Mouse (Mus musculus): ENCODE results near the gene Atf7. TPM values are rescaled to one million over a fixed set of nuclear protein-coding genes. Genes with fewer than 3 reads are reported as not detected.

The Atf7 gene
- polyA plus RNA-seq, 1 experiment from 2014 or later, result 37.4 TPM

GRCm38 (mm10) chr15:102519211-102520141, 105.8 kb downstream of the Atf7 start:
- TF ChIP-seq EP300 (IDR thresholded peaks at IDR 0.05) (no peak), CTCF (IDR thresholded peaks at IDR 0.05) (no peak)
- Histone ChIP-seq H3K36me3 (ENCODE audit: insufficient read depth, low read length) (peaks cover 6% of the 10 kb centered on the region; the same call in 1 of the 2 replicates), H3K4me1 (ENCODE audit: insufficient read depth, low read depth, low read length) (no peaks in the 10 kb centered on the region), H3K27me3 (replicated peaks; ENCODE audit: insufficient read depth, low read length) (no peaks in the 10 kb centered on the region), H3K4me3 (ENCODE audit: low read depth, low read length) (peak overlapping the region; percentile 60), H3K9ac (replicated peaks; ENCODE audit: low read depth) (peak overlapping the region; percentile 84), H3K9me3 (ENCODE audit: low read length) (no peaks in the 10 kb centered on the region), H3K4me2 (replicated peaks; ENCODE audit: low read depth, low read length) (peak overlapping the region; percentile 71), H3K27ac (ENCODE audit: low read length) (peak overlapping the region; percentile 99; the same call in 1 of the 2 replicates)
- no peak for ATAC-seq
- no peak for DNase-seq (ENCODE audit: low spot score)
- WGBS, result 52% methylated on average over 15 of the region's 17 CpGs

- Histone ChIP-seq H3K9ac (replicated peaks; ENCODE audit: low read depth) (peak overlapping the region; percentile 84), H3K4me1 (ENCODE audit: insufficient read depth, low read depth, low read length) (no peaks in the 10 kb centered on the region), H3K27ac (ENCODE audit: low read length) (peak overlapping the region; percentile 99), H3K27me3 (replicated peaks; ENCODE audit: insufficient read depth, low read length) (no peaks in the 10 kb centered on the region), H3K9me3 (ENCODE audit: low read length) (no peaks in the 10 kb centered on the region), H3K36me3 (ENCODE audit: insufficient read depth, low read length) (peaks cover 3% of the 10 kb centered on the region; the same call in 1 of the 2 replicates), H3K4me2 (replicated peaks; ENCODE audit: low read depth, low read length) (peak overlapping the region; percentile 71), H3K4me3 (ENCODE audit: low read depth, low read length) (peak overlapping the region; percentile 60)
- ATAC-seq (no peak), DNase-seq (ENCODE audit: low spot score) (no peak)
- 11% methylated on average over 9 of the region's 9 CpGs for WGBS
- TF ChIP-seq EP300 (IDR thresholded peaks at IDR 0.05) (no peak), CTCF (IDR thresholded peaks at IDR 0.05) (no peak)
These were observed 106.4 kb downstream of the Atf7 start for GRCm38 (mm10) chr15:102518859-102519201.

DNA sequence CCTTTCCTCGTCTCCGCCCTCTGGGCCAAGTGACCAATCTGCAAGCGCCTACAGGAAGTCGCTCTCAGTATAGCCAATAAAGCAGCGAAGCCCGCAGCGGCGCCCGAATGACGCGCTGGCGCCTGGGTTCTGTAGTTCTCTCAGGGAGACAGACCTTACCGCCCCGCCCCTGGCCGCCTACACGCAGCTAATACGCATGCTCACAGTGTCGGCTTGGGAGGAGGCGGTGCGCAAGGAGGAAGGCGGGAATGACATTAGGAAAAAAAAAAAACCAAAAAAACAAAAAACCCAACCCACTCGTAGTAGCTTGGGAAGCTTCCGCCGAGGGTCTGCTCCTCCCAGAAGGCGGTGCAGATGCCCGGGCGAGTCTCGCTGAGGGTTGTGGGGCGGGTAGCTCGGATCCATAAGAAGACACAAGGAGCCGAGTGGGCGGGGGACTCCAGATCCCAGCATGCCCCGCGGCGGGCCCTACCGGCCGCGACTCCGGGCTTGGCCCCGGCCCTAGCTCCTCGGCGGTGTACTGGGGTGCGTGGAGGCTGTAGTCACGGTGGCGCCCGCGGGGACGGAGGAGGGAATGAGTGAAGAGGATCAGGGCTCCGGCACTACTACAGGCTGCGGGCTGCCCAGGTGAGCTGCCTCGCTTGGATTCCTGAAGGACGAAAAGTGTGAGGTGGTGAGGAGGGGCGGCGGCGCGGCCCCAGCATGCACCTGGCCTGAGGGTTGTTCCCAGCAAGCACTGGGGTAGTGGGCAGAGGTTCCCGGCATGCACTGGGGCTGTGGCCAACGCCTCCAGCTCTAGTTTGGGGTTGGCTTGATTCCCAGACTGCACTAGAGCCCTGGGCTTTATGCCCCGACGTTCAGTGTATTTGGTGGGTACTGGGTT, 107.0 kb downstream of the Atf7 start, which contains the start of gene Tarbp2:
Gene Tarbp2 (plus strand): TSS at position 217 of the 883 bp plus-strand sequence.
- Histone ChIP-seq H3K4me3 (ENCODE audit: low read depth, low read length) (peak within 1 kb of the TSS; percentile 60), H3K27ac (ENCODE audit: low read length) (peak within 1 kb of the TSS; percentile 99), H3K9me3 (ENCODE audit: low read length) (no peaks in the 10 kb centered on the region), H3K4me2 (replicated peaks; ENCODE audit: low read depth, low read length) (peak within 1 kb of the TSS; percentile 88), H3K4me1 (ENCODE audit: insufficient read depth, low read depth, low read length) (no peaks in the 10 kb centered on the region), H3K27me3 (replicated peaks; ENCODE audit: insufficient read depth, low read length) (no peaks in the 10 kb centered on the region), H3K9ac (replicated peaks; ENCODE audit: low read depth) (peak within 1 kb of the TSS; percentile 84), H3K36me3 (ENCODE audit: insufficient read depth, low read length) (no peaks in the 10 kb centered on the region)
- DNase-seq (ENCODE audit: low spot score), result peak; percentile 99
- WGBS, result under 1% methylated on average over 58 of the region's 60 CpGs
- peak; percentile 92 for ATAC-seq
- TF ChIP-seq CTCF (IDR thresholded peaks at IDR 0.05), result no peak
- TF ChIP-seq EP300 (IDR thresholded peaks at IDR 0.05), result 0 out of 2 replicates have a peak, but pooled peaks have one; percentile 52

DNA sequence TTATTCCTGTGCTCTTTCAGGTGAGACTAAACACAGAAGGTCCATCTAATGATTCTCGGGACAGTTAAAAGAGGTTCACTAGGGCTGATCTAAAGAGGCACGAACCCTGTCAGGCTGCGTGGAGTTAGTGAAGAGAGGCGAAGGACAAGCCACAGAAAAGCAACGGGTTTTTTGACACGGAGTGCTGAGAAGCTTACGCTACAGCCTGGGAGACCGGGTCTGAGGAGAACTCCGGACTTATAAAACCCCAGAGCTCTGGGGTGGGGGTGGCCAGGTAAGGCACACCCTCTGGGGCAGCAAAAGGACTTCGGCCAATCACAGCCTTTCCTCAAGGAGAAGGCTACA, 107.7 kb downstream of the Atf7 start:
- WGBS, result under 1% methylated on average over 10 of the region's 10 CpGs
- no peaks in the 10 kb centered on the region for H3K9me3 ChIP-seq (ENCODE audit: low read length)
- peak overlapping the region; percentile 75 for H3K27ac ChIP-seq (ENCODE audit: low read length)
- no peaks in the 10 kb centered on the region for H3K4me1 ChIP-seq (ENCODE audit: insufficient read depth, low read depth, low read length)
- H3K27me3 ChIP-seq (replicated peaks; ENCODE audit: insufficient read depth, low read length), result no peaks in the 10 kb centered on the region
- ATAC-seq (no peak), DNase-seq (ENCODE audit: low spot score) (no peak)
- H3K4me2 ChIP-seq (replicated peaks; ENCODE audit: low read depth, low read length), result peak overlapping the region; percentile 88
- H3K36me3 ChIP-seq (ENCODE audit: insufficient read depth, low read length), result no peaks in the 10 kb centered on the region
- H3K9ac ChIP-seq (replicated peaks; ENCODE audit: low read depth), result peak overlapping the region; percentile 43
- H3K4me3 ChIP-seq (ENCODE audit: low read depth, low read length), result peak overlapping the region; percentile 60
- TF ChIP-seq CTCF (IDR thresholded peaks at IDR 0.05) (no peak), EP300 (IDR thresholded peaks at IDR 0.05) (0 out of 2 replicates have a peak, but pooled peaks have one; percentile 19)

DNA sequence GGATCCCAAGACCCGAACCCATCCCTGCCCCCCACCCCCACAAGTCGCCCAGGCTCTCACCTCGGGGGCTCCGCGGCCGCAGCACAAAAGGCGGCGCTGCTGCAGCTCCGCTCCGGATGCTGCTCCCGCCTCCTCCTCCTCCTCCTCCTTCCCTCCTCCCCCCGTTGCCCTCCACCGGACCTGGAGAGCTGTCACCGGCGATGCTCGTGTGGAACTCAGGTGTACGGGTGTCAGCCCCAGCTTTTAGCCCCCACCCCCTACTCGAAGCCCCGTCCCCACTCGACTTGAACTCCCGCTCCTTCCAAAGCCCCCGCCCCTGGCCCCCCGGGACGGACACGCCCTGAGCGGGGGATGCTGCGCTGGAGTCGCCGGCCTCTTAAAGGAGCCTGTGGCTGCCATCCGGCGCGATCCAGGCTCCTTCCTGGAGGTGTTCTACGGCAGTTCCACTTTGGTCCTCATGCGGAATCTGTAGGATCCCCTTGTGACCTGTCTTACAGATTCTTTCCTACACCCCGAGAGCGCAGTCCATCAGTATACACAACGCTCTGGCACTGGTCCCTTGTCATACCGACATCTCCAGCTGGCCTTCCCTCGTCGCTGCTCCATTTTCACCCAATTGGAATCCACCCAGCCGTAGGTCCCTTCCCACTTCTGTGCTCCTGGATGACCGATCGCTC, 108.4 kb downstream of the Atf7 start, which contains the start of gene Map3k12:
Gene Map3k12 (minus strand): TSS at position 337 of the 677 bp plus-strand sequence.
- no peak for ATAC-seq

More for the DNA sequence above, 108.4 kb downstream of the Atf7 start, which contains the start of gene Map3k12:
- Histone ChIP-seq H3K9me3 (ENCODE audit: low read length) (no peaks in the 10 kb centered on the region), H3K36me3 (ENCODE audit: insufficient read depth, low read length) (no peaks in the 10 kb centered on the region), H3K4me2 (replicated peaks; ENCODE audit: low read depth, low read length) (peak within 1 kb of the TSS; percentile 88), H3K4me3 (ENCODE audit: low read depth, low read length) (peak within 1 kb of the TSS; percentile 60), H3K27ac (ENCODE audit: low read length) (peak within 1 kb of the TSS; percentile 75), H3K9ac (replicated peaks; ENCODE audit: low read depth) (peak within 1 kb of the TSS; percentile 43), H3K27me3 (replicated peaks; ENCODE audit: insufficient read depth, low read length) (no peaks in the 10 kb centered on the region), H3K4me1 (ENCODE audit: insufficient read depth, low read depth, low read length) (no peaks in the 10 kb centered on the region)
- under 1% methylated on average over 42 of the region's 43 CpGs for WGBS
- peak; percentile 40 for TF ChIP-seq CTCF (IDR thresholded peaks at IDR 0.05)
- TF ChIP-seq EP300 (IDR thresholded peaks at IDR 0.05), result no peak
- DNase-seq (ENCODE audit: low spot score), result peak; percentile 81
